Mouse (Mus musculus) thymus, postnatal 36 days (tissue): Measurements from ENCODE around the gene AW549877.

Experiments used
- DNase-seq, 2 experiments: peaks; one replicate each; pipeline ENCODE4 v3.0.0; 2022; ENCODE audit warnings: mixed read lengths in 2 of 2

AW549877 gene

DNA sequence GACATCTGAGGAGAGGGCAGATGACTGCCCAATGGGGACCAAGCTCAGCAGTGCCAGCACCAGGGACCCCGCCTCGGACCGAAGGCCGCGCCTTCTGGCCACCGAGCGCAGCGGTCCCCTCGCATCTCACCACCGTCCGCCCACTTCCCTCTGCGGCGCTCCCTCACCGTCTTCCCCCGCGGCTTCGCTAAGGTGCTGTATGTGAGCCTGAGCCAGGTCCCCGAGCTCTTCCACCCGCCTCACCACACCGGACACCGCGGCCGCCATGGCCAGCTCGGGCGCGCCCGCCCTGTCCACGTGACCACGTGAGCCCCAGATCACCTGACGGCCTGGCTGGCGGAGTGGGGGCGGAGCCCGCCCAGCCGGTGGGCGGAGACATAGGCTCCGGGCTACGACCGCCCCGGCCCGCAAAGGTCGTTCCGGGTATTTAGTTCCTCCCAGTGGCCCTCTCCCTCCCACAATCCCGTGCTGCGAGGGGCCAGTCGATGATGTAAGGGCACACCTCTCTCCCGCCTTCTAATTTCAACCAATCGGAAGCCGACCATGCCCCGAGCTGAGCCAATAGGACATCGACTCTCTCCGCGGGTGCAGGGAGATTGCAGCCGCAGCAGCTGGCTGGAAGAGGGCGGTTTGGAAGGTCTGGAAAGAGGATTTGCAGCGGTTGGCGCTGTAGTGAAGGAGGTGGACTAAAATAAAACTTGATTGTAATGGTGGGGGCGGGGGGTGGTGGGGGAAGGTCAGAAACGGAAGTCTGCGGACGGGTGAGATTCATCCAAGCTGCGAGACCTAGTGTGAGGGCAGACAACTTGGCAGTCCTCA, at the start of gene AW549877:
TSS of gene AW549877 (minus strand) at position 297 of the 819 bp plus-strand sequence.
- peak; percentile 97 to 99 for DNase-seq

DNA sequence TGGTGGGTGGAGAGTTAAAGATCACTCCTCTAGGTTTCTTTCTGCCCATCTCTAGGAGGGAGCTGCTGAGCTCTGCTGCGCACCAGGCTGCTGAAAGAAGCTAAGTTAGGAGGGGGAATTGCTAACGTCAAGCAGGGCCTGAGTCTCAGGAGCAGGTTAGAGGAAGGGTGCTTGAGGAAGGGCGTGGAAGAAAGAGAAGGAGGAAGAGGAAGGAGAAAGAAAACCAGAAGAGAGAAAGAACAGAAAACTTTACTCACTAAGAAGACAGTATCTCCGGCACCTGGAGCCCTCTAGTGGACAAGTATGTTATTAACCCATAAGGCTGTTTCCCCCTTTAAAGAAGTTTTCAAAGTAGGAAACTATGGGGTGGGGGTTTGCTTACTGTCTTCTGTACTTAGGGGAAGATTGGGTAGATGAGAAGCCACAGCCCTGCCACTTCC, 47.5 kb upstream of the AW549877 start:
- peak; percentile 34 to 39 for DNase-seq

GRCm38 (mm10) chr15:4042423-4042822, 46.9 kb upstream of the AW549877 start:
- no peak for DNase-seq

- DNase-seq, result no peak
Measured at GRCm38 (mm10) chr15:4033168-4034004, 37.8 kb upstream of the AW549877 start.

- no peak for DNase-seq
Measured at GRCm38 (mm10) chr15:4028960-4029359, 33.4 kb upstream of the AW549877 start.

DNA sequence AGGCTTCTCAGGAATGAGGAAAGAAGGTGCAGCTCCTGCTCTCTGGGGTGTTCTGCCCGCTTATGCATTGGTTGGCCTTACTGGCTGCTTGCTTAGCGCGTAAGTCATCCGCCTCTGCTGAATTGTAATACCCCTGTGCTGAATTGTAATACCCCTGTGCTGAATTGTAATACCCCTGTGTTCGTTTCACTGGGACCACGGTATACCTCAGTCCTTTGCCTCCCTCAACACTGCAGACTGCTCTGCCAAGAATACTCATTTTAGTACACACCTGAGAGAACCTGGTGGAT, 32.8 kb upstream of the AW549877 start:
- DNase-seq, result no peak

DNA sequence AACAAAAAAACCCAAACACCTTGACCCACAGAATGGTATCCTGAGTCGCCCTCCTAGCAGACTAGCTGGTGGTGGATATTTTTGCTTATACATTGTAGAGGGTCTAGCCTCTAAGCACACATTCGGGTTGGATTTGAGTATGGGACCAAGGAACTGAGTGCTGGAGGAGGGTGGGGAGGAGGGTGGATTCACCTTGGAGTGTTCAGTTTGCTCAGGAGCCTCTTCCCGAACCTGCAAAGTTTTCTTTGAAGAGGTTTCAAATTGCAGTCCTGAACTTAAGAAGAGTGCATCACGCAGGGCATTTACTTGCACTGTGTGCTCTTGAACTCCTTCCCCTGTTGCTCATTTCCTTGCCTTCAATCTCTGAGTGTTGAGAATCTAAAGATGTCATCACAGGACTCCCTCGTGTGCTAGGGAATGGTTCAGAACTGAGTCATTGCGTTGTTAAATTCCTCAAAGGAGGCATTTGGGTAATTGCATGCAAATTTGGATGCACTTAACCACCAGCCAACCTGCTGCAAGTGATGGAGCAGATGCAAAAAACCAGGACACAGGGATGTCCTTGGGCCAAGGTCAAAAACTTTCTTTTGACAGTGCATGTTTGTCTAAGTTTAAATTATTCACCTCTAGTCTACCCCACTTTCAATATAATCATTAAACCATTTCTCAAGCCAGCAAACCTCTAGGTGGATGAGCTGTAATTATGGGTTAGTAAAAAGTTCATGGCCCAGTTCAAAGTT, 32.3 kb upstream of the AW549877 start:
- DNase-seq, result no peak

- DNase-seq, result peak; percentile 74 to 78
Measured at GRCm38 (mm10) chr15:4026831-4027584, 31.5 kb upstream of the AW549877 start.

DNA sequence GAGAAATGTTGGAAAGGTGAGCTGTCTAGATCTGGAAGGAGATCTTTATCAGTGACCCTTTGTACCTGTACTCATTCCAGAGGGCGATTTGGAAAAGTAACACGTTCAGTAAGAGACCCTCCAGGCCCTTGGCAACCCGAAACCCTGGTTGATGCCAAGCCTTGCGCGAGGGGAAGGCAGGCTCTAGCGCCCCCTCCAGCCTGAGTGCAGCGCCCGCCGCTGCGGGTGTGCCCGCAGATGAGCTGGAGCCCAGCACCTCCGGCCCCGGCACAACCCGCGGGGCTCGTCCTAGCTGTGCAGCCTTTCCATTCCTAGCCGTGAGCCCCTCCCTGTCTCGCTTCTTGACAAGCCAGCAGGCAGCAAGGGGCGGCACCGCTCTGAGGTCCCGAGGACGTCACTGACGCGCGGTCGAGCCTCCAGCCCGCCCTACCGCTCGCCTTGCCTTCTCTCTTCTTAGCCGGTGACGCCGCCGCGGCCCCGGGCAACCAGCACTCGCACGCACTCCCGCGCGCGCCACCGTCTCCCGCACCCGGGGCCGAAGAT, 30.8 kb upstream of the AW549877 start, which contains the start of gene Oxct1:
TSS of gene Oxct1 (plus strand) at position 153 of the 543 bp plus-strand sequence.
- peak; percentile 82 to 89 for DNase-seq

DNA sequence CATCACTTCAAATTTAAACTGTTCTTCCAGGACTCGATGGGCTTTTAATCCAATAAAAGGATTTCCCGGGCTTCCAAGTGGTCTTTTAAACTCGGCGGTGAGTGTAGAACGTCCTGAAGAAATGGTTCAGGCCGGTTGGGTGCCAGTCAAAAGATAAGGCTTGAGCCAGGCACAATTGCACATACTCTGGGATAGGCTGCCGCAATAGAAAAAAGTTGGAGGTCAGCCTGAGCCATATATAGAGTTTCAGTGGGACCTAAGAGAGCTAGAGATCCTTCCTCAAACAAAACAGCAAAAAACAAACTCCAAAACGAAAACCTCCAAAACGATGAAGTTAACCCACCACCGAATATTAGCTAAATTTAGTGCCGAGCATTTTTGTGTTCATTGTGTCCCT, 30.0 kb upstream of the AW549877 start:
- DNase-seq, result no peak

DNA sequence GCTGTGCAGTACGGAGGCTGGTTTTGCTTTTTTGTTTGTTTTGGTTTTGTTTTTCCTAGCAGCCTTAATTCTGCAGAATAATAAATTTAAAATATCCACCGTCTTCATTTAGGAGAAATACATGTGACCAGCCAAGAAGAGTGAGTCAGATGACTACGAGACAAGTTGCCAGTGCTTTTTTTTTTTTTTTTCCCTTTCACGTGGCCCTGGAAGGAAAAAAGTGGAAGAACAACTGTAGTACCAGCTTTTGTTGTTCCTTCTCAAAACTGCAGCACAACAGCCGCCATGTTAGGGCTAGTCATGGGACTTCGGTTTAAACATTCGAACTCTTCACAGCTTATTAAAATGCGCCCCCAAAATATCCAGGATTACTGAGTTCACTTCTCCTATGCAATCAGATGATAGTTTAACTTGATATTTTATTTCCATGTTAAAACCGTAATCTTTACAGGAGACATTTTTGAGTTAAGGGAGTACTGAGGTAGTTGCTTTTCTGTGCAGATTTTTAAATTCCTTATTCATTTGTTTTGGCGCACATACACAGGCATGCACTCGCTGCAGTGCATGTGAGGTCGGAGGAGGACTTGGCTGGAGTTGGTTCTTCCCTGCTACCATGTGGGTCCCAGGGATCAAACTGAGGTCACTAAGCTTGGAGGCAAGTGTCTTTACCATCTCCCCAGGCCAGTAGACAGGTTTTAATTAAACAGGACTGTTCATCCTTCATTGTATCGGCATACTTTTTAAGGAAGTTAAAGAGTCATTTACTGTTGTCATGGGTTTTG, 29.4 kb upstream of the AW549877 start:
- no peak for DNase-seq

DNA sequence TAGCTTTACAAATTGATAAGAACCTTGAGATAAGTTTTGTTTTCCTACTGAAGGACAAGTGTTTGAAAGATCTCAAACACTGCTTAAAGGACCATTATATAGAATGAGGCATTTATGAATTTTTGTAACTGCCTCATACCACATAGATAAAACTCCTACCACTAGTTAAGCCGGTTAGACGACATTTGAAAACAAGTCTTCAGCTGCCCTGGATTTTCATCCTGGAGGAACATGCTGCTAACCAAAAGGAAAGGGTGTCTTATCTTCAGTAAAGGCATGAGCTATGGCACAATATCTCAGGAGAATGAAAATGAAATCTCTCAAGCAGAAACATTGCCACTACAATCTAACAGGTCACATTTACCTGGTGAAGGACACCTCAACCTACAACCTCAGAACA, 28.2 kb upstream of the AW549877 start:
- no peak for DNase-seq

- no peak for DNase-seq
Measured at GRCm38 (mm10) chr15:4020711-4021110, 25.2 kb upstream of the AW549877 start.

- no peak for DNase-seq
Measured at GRCm38 (mm10) chr15:4013873-4014272, 18.3 kb upstream of the AW549877 start.

DNA sequence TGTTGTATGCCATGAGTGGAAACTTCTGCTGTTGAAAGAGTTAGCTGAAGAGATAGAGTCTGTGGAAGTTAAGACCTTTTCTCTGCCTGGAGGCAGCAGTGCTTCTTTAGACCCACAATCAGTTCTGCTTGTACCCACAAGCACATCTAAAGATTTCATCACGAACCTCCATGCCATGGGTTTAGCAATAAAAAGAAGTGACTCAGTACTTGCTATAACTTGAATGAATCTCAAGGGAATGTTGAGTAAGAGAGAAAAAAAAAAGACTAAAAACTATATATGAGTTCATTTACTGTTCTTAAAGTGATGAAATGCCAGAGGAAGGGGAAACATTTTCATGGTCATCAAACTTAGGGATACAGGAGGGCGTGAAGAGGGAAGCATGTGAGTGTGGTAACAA, 5.0 kb upstream of the AW549877 start:
- no peak for DNase-seq

- DNase-seq, result no peak
Measured at GRCm38 (mm10) chr15:3999144-3999543, 3.6 kb upstream of the AW549877 start.

DNA sequence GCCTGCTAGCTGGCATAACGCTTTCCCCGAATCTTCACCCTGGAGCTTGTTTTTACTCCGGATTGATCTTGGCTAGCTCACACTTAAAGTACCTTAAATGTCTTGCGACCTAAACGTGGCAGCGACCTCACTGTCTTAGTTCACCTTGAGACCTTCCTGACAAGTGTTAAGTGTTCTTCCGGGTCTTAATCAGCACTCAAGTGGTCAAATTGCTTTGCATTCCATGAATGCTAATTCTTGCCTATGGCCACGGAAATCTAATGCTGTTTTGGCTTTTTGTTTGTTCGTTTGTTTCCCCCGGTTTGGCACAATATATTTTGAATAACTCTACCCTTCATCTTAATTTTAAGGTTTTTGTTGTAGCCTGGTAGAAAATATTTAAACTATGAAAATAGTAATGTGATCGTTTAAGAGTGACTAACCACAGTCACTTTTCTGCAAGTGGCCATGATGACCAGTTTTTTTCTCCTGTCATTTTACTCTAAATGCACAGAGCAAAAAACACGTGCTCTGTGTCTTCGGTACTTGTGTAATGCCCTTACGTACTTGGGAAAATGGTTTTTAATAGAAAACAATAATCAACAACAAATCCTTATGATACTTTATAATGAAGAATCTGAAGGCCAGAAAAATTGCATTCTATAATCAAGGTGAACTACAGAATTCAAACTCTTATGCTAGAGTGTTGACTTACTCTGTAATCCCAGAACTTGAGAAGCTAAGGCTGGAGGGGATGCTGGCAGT, 895 bp upstream of the AW549877 start:
- DNase-seq, result no peak

DNA sequence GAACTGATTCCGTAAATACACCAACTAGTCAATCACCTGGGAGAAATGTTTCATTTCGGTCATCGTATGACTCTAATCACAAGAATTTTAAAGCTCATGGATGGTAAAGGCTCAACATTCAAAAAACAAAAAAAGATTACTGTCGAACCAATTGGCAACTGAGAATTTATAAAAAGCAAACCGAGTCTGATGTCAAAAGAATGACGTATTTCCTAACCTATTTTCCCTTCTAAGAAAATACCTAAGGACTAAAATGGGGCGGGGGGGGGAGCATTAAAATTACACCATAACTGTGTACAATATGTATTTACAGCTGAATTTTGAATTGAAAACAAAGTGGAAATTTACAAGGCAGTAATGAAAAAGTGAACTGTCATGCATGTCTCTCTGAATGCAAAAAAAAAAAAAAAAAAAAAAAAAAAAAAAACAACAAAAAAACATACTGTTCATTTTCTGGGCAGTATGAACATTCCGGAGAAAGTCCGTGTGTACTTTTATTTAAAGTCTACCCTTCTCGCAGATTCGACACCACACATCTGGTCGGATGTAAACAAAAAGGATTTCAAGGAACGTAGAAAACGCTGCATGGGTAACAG, 594 bp downstream of the AW549877 start:
- DNase-seq, result no peak

- peak; percentile 26 to 27 for DNase-seq
Measured at GRCm38 (mm10) chr15:3987981-3988380, 7.6 kb downstream of the AW549877 start.

- no peak for DNase-seq
Measured at GRCm38 (mm10) chr15:3984876-3985275, 10.7 kb downstream of the AW549877 start.
